Mouse (Mus musculus): Measurements from ENCODE around the gene Ankrd28. TPM values are rescaled to one million over a fixed set of nuclear protein-coding genes. Genes with fewer than 3 reads are reported as not detected.
A peak's percentile ranks its signal among the peaks of the same experiment; 100 is the strongest.

Ankrd28 gene
- total and polyA plus RNA-seq, 2 experiments from 2014 or later, result 7.3 to 28.0 TPM

- no peak for DNase-seq (ENCODE audit: low spot score)
- no peak overlapping the region for H3K4me2 ChIP-seq (ENCODE audit: low read depth, low read length, poor library complexity, severe bottlenecking)
- no peak for TF ChIP-seq CTCF (IDR thresholded peaks at IDR 0.05)
- no peaks in the 10 kb centered on the region for H3K27me3 ChIP-seq (ENCODE audit: insufficient read depth, low read length)
- no peaks in the 10 kb centered on the region for H3K4me1 ChIP-seq (ENCODE audit: insufficient read depth, low read length)
- no peak overlapping the region for H3K9ac ChIP-seq (replicated peaks; ENCODE audit: low read length, poor library complexity, severe bottlenecking)
- 88% methylated on average over 5 of the region's 5 CpGs for WGBS
- H3K9me3 ChIP-seq (ENCODE audit: low read length), result no peaks in the 10 kb centered on the region
- H3K36me3 ChIP-seq (ENCODE audit: insufficient read depth, low read length), result no peaks in the 10 kb centered on the region
- no peak overlapping the region for H3K27ac ChIP-seq (ENCODE audit: low read depth, low read length)
- no peak for ATAC-seq (ENCODE audit: low FRiP score)
- H3K4me3 ChIP-seq (ENCODE audit: low read depth, low read length), result no peak overlapping the region
These were observed 30.0 kb downstream of the Ankrd28 start for GRCm38 (mm10) chr14:31800446-31800845.

DNA sequence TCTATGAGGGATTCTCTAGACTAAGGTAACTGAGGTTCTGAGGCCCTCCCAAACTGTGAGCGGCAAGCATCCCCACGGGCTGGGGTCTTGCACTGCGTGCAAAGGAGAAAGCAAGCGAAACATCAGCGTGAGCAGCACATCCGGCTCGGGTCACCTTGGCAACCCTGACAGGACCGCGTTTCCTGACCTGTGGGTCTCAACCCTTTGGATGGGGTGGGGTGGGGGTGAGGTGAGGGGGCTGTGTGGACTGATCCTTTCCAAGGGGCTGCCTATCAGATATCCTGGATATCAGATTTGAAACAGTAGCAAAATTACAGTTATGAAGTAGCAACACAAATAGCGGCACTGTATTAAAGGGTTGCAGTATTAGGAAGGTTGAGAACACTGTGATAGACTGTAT is 31.5 kb downstream of the Ankrd28 start:
- TF ChIP-seq CTCF (IDR thresholded peaks at IDR 0.05), result no peak
- DNase-seq (ENCODE audit: low spot score) (no peak), ATAC-seq (ENCODE audit: low FRiP score) (no peak)
- Histone ChIP-seq H3K27ac (ENCODE audit: low read depth, low read length) (no peak overlapping the region), H3K4me1 (ENCODE audit: insufficient read depth, low read length) (no peaks in the 10 kb centered on the region), H3K4me3 (ENCODE audit: low read depth, low read length) (no peak overlapping the region), H3K27me3 (ENCODE audit: insufficient read depth, low read length) (no peaks in the 10 kb centered on the region), H3K9ac (replicated peaks; ENCODE audit: low read length, poor library complexity, severe bottlenecking) (no peak overlapping the region), H3K9me3 (ENCODE audit: low read length) (no peaks in the 10 kb centered on the region), H3K4me2 (ENCODE audit: low read depth, low read length, poor library complexity, severe bottlenecking) (no peak overlapping the region), H3K36me3 (ENCODE audit: insufficient read depth, low read length) (no peaks in the 10 kb centered on the region)
- 62% methylated on average over 10 of the region's 10 CpGs for WGBS

GRCm38 (mm10) chr14:31795535-31795934 is 34.9 kb downstream of the Ankrd28 start:
- 41% methylated on average over 1 of the region's 1 CpGs for whole genome bisulfite sequencing
- ATAC-seq (ENCODE audit: low FRiP score) (no peak), DNase-seq (ENCODE audit: low spot score) (no peak)
- TF ChIP-seq CTCF (IDR thresholded peaks at IDR 0.05), result no peak
- no peak overlapping the region for H3K4me3 ChIP-seq (ENCODE audit: low read depth, low read length)
- no peaks in the 10 kb centered on the region for H3K4me1 ChIP-seq (ENCODE audit: insufficient read depth, low read length)
- no peaks in the 10 kb centered on the region for H3K9me3 ChIP-seq (ENCODE audit: low read length)
- no peak overlapping the region for H3K4me2 ChIP-seq (ENCODE audit: low read depth, low read length, poor library complexity, severe bottlenecking)
- H3K36me3 ChIP-seq (ENCODE audit: insufficient read depth, low read length), result no peaks in the 10 kb centered on the region
- no peaks in the 10 kb centered on the region for H3K27me3 ChIP-seq (ENCODE audit: insufficient read depth, low read length)
- H3K27ac ChIP-seq (ENCODE audit: low read depth, low read length), result no peak overlapping the region
- no peak overlapping the region for H3K9ac ChIP-seq (replicated peaks; ENCODE audit: low read length, poor library complexity, severe bottlenecking)

DNA sequence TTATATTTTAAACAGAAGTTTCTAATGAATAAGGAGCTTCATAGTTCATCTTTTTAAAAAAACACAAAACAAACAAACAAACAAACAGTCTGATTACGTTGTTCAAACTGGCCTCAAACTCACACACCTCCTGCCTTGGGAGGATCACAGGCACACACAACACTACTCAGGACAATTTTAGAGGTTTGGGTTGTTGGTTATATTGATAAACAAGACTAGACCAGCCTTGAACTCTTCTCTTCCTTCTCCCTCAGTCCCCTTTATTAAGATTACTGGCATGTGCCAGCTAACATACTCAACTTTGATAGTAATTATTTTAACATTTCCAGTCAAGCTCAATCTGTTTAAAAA is 35.7 kb downstream of the Ankrd28 start:
- Histone ChIP-seq H3K27ac (ENCODE audit: low read depth, low read length) (no peak overlapping the region), H3K9me3 (ENCODE audit: low read length) (no peaks in the 10 kb centered on the region), H3K4me3 (ENCODE audit: low read depth, low read length) (no peak overlapping the region), H3K4me2 (ENCODE audit: low read depth, low read length, poor library complexity, severe bottlenecking) (no peak overlapping the region), H3K27me3 (ENCODE audit: insufficient read depth, low read length) (no peaks in the 10 kb centered on the region), H3K36me3 (ENCODE audit: insufficient read depth, low read length) (no peaks in the 10 kb centered on the region), H3K9ac (replicated peaks; ENCODE audit: low read length, poor library complexity, severe bottlenecking) (no peak overlapping the region), H3K4me1 (ENCODE audit: insufficient read depth, low read length) (no peaks in the 10 kb centered on the region)
- no peak for TF ChIP-seq CTCF (IDR thresholded peaks at IDR 0.05)
- 20% methylated on average over 1 of the region's 1 CpGs for WGBS
- no peak for ATAC-seq (ENCODE audit: low FRiP score)
- DNase-seq (ENCODE audit: low spot score), result no peak

DNA sequence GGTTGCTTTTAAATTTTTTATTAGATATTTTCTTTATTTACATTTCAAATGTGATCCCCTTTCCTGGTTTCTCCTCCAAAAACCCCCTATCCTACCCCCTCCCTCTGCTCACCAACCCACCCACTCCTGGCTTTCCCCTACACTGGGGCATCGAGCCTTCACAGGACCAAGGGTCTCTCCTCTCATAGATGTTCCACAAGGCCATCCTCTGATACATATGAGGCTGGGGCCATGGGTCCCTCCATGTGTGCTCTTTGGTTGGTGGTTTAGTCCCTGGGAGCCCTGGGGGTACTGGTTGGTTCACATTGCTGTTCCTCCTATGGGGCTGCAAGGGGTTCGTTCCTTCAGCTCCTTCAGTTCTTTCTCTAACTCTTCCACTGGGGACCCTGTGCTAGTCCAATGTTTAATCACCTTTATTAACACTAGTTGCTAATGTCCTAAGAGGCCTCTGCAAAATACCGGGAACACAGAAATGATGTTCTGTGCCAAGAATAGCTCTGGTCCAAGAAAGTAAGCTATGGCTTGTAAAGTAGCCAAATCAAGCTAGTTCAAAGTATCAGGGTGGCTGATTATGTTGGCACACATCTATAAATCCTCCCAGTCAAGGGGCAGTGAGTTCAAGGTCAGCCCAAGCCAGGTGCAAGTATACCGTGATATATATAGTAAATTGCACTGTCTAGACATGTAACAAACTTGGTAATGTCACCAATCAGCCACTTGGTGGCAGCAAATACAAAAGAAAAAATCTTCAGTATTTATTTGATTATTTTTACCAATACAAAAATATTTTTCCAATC is 36.3 kb downstream of the Ankrd28 start:
- ATAC-seq (ENCODE audit: low FRiP score), result peak; percentile 78; the same call in 1 of the 2 replicates
- no peak overlapping the region for H3K4me2 ChIP-seq (ENCODE audit: low read depth, low read length, poor library complexity, severe bottlenecking)
- peak; percentile 74 for TF ChIP-seq CTCF (IDR thresholded peaks at IDR 0.05)
- no peak overlapping the region for H3K9ac ChIP-seq (replicated peaks; ENCODE audit: low read length, poor library complexity, severe bottlenecking)
- DNase-seq (ENCODE audit: low spot score), result peak; percentile 70
- H3K4me3 ChIP-seq (ENCODE audit: low read depth, low read length), result no peak overlapping the region
- H3K27ac ChIP-seq (ENCODE audit: low read depth, low read length), result no peak overlapping the region
- no peaks in the 10 kb centered on the region for H3K4me1 ChIP-seq (ENCODE audit: insufficient read depth, low read length)
- 56% methylated on average over 4 of the region's 4 CpGs for WGBS
- H3K27me3 ChIP-seq (ENCODE audit: insufficient read depth, low read length), result no peaks in the 10 kb centered on the region
- H3K9me3 ChIP-seq (ENCODE audit: low read length), result no peaks in the 10 kb centered on the region
- no peaks in the 10 kb centered on the region for H3K36me3 ChIP-seq (ENCODE audit: insufficient read depth, low read length)

GRCm38 (mm10) chr14:31790797-31791196 is 39.7 kb downstream of the Ankrd28 start:
- H3K4me2 ChIP-seq (ENCODE audit: low read depth, low read length, poor library complexity, severe bottlenecking), result no peak overlapping the region
- H3K27me3 ChIP-seq (ENCODE audit: insufficient read depth, low read length), result no peaks in the 10 kb centered on the region
- H3K9me3 ChIP-seq (ENCODE audit: low read length), result no peaks in the 10 kb centered on the region
- ATAC-seq (ENCODE audit: low FRiP score) (no peak), DNase-seq (ENCODE audit: low spot score) (peak; percentile 64)
- no peaks in the 10 kb centered on the region for H3K4me1 ChIP-seq (ENCODE audit: insufficient read depth, low read length)
- H3K4me3 ChIP-seq (ENCODE audit: low read depth, low read length), result no peak overlapping the region
- TF ChIP-seq CTCF (IDR thresholded peaks at IDR 0.05), result peak; percentile 77
- H3K36me3 ChIP-seq (ENCODE audit: insufficient read depth, low read length), result no peaks in the 10 kb centered on the region
- WGBS, result 63% methylated on average over 1 of the region's 1 CpGs
- H3K27ac ChIP-seq (ENCODE audit: low read depth, low read length), result no peak overlapping the region
- no peak overlapping the region for H3K9ac ChIP-seq (replicated peaks; ENCODE audit: low read length, poor library complexity, severe bottlenecking)
